18 mouse cellular contexts compared by ENCODE assay signal in the genomic region with DNA sequence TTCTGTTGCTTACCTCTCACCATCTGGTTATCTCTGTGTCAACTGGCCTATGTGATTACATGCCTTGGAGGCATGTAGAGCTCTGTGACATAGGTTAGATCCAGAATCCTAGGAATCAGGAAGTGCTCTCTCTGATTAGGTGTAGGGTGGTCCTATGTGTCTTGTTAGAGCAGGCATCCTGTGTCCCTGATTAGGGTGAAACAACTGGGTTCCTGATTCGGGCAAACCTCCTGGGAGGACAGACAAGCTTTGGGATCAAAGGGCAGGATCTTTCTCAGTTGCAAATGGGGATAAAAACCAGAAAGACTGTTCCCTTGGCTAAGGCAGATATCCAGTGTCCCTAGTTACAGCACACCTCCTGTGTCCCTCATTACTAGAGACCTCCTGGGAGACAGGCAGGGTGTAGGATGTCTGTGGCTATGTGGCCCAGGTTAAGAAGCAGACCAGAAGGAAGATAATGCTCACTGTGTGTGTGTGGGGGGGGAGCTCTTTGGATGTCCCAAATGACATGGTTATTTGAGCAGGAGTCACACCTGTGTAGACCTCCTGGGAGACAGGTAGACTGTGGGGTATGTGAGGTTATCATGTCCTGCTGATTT.
"Had no signal": no experiment of that assay in that cellular context is flagged by ENCODE, and none has a peak within 500 bp of the region (broad histone marks: within the 10 kb centered on the region; RNA-seq: fewer than 3 reads in every experiment).

No protein-coding gene starts in this region.

- DNase-seq: liver, embryonic 13.5 days; liver, postnatal 0 days; lung, adult 2 months; lung, postnatal 14 days; lung, postnatal 36 days; right cerebral cortex, postnatal 14 days; right cerebral cortex, postnatal 4 days; spleen, adult 18-20 months; thymus, adult 2 months; thymus, postnatal 25 days; thymus, postnatal 4 days had no signal

- H3K27ac ChIP-seq: liver, embryonic 13.5 days; liver, embryonic 15.5 days; lung, embryonic 15.5 days; macrophage; midbrain, embryonic 15.5 days; neural tube, embryonic 12.5 days had no signal

- H3K4me1 ChIP-seq: liver, embryonic 13.5 days; liver, embryonic 15.5 days; lung, embryonic 15.5 days; megakaryocyte, embryonic 14.5 days; midbrain, embryonic 15.5 days; neural tube, embryonic 12.5 days had no signal

- H3K4me2 ChIP-seq: liver, embryonic 13.5 days; liver, embryonic 15.5 days; lung, embryonic 15.5 days; midbrain, embryonic 15.5 days; neural tube, embryonic 12.5 days had no signal

- H3K36me3 ChIP-seq: liver, embryonic 13.5 days; liver, embryonic 15.5 days; lung, embryonic 15.5 days; midbrain, embryonic 15.5 days; neural tube, embryonic 12.5 days had no signal

- H3K9ac ChIP-seq: liver, embryonic 13.5 days; liver, embryonic 15.5 days; liver, postnatal 0 days; lung, embryonic 15.5 days; midbrain, embryonic 15.5 days; neural tube, embryonic 12.5 days had no signal

- H3K9me3 ChIP-seq: liver, embryonic 13.5 days; liver, embryonic 15.5 days; lung, embryonic 15.5 days; midbrain, embryonic 15.5 days; neural tube, embryonic 12.5 days had no signal

- H3K4me3 ChIP-seq: liver, embryonic 13.5 days; liver, embryonic 15.5 days; lung, embryonic 15.5 days; megakaryocyte, embryonic 14.5 days; midbrain, embryonic 15.5 days; neural tube, embryonic 12.5 days had no signal

- ATAC-seq: liver, postnatal 0 days; lung, postnatal 0 days; midbrain, embryonic 15.5 days had no signal

- H3K27me3 ChIP-seq: liver, embryonic 13.5 days; liver, embryonic 15.5 days; lung, embryonic 15.5 days; megakaryocyte, embryonic 14.5 days; midbrain, embryonic 15.5 days; neural tube, embryonic 12.5 days had no signal
